Mouse (Mus musculus): Measurements from ENCODE around the gene Ank2.

GRCm38 (mm10) chr3:127063654-127064386 lies 435.3 kb downstream of the Ank2 start:
- TF ChIP-seq CTCF (IDR thresholded peaks at IDR 0.05; ENCODE audit: extremely low read depth, insufficient read length, insufficient replicate concordance, low read depth, low read length) (no peak), POLR2A (IDR thresholded peaks at IDR 0.05; ENCODE audit: low read depth, low read length) (no peak)

All from small intestine, adult 2 months (tissue).